Comparison of ENCODE assay signal across 8 mouse cellular contexts in genomic region chr2:75609150-75609946, GRCm38 (mm10). TPM values are rescaled to one million over a fixed set of nuclear protein-coding genes. Genes with fewer than 3 reads are reported as not detected.
DNase-seq lines count a peak whose midpoint lies in the region; ATAC-seq and TF ChIP-seq lines count a peak whose summit lies in the region.

No protein-coding gene starts in this region.

- H3K27ac ChIP-seq in liver, adult 2 months (replicated peaks; ENCODE audit: insufficient read depth, low read depth, low read length) = no peak overlapping the region
- peak overlapping the region; percentile 16; the same call in 1 of the 2 replicates for H3K27ac ChIP-seq in embryonic facial prominence, embryonic 13.5 days
- no peak overlapping the region for H3K27ac ChIP-seq in liver, embryonic 13.5 days
- H3K27ac ChIP-seq in neural tube, embryonic 14.5 days (ENCODE audit: low read depth, low read length) = no peak overlapping the region

- intact Hi-C loops in heart, postnatal 14 days (cut with DNase I) = loop anchor here (5.0 to 10.0 kb wide), 3 partner anchors 238 to 465 kb away; no protein-coding TSS in a partner anchor

- no peaks in the 10 kb centered on the region for H3K36me3 ChIP-seq in liver, adult 2 months (ENCODE audit: control insufficient read depth, insufficient read depth, low read length)
- H3K36me3 ChIP-seq in embryonic facial prominence, embryonic 13.5 days = no peaks in the 10 kb centered on the region
- H3K36me3 ChIP-seq in liver, embryonic 13.5 days = no peaks in the 10 kb centered on the region
- H3K36me3 ChIP-seq in neural tube, embryonic 14.5 days (ENCODE audit: control insufficient read depth, insufficient read depth, low read length) = no peaks in the 10 kb centered on the region

- peak overlapping the region; percentile 59 for H3K4me2 ChIP-seq in embryonic facial prominence, embryonic 13.5 days
- peak overlapping the region; percentile 36 for H3K4me2 ChIP-seq in liver, embryonic 13.5 days
- H3K4me2 ChIP-seq in neural tube, embryonic 14.5 days (ENCODE audit: low read depth, low read length) = peak overlapping the region; percentile 36

- H3K4me1 ChIP-seq in liver, adult 2 months (ENCODE audit: control insufficient read depth, insufficient read depth, low read length) = peaks cover 8% of the 10 kb centered on the region
- peaks cover 30% of the 10 kb centered on the region for H3K4me1 ChIP-seq in embryonic facial prominence, embryonic 13.5 days
- peaks cover 10% of the 10 kb centered on the region for H3K4me1 ChIP-seq in liver, embryonic 13.5 days (replicated peaks)
- H3K4me1 ChIP-seq in neural tube, embryonic 14.5 days (ENCODE audit: control insufficient read depth, insufficient read depth, low read length) = peaks cover 9% of the 10 kb centered on the region; the same call in 1 of the 2 replicates

- no peak for TF ChIP-seq CTCF in liver, adult 2 months (IDR thresholded peaks at IDR 0.05; ENCODE audit: low read depth, low read length)

- DNase-seq in liver, adult 2 months (ENCODE audit: extremely low read depth, low read depth, low spot score) = peak; percentile 81
- no peak for DNase-seq in liver
- peak; percentile 39 to 53 for DNase-seq in heart, postnatal 14 days
- no peak for DNase-seq in liver, embryonic 13.5 days
- DNase-seq in spleen, adult 12 weeks (ENCODE audit: low spot score) = no peak
- no peak for DNase-seq in frontal cortex, postnatal 10 days (ENCODE audit: low spot score in 2 of 2)

- H3K9me3 ChIP-seq in embryonic facial prominence, embryonic 13.5 days = no peaks in the 10 kb centered on the region
- H3K9me3 ChIP-seq in liver, embryonic 13.5 days (replicated peaks) = no peaks in the 10 kb centered on the region
- no peaks in the 10 kb centered on the region for H3K9me3 ChIP-seq in neural tube, embryonic 14.5 days (ENCODE audit: control insufficient read depth, low read length)

- 40% methylated on average over 27 of the region's 27 CpGs for WGBS in liver, adult 2 months
- 11% methylated on average over 27 of the region's 27 CpGs for WGBS in embryonic facial prominence, embryonic 13.5 days
- WGBS in liver, embryonic 13.5 days (ENCODE audit: insufficient replicate concordance) = 19% methylated on average over 27 of the region's 27 CpGs
- 9% methylated on average over 27 of the region's 27 CpGs for WGBS in neural tube, embryonic 14.5 days

- H3K27me3 ChIP-seq in liver, adult 2 months (ENCODE audit: control insufficient read depth, insufficient read depth, low read length) = no peaks in the 10 kb centered on the region
- H3K27me3 ChIP-seq in embryonic facial prominence, embryonic 13.5 days = peaks cover 14% of the 10 kb centered on the region
- peaks cover 57% of the 10 kb centered on the region for H3K27me3 ChIP-seq in liver, embryonic 13.5 days
- no peaks in the 10 kb centered on the region for H3K27me3 ChIP-seq in neural tube, embryonic 14.5 days (ENCODE audit: control insufficient read depth, insufficient read depth, low read length)

- no peak for TF ChIP-seq POLR2A in liver, adult 2 months (IDR thresholded peaks at IDR 0.05; ENCODE audit: extremely low read depth, insufficient read depth, low read length)

- H3K79me2 ChIP-seq in liver, adult 2 months (ENCODE audit: control insufficient read depth, insufficient read depth, low read length) = no peaks in the 10 kb centered on the region

- H3K4me3 ChIP-seq in liver, adult 2 months (ENCODE audit: insufficient read depth, low read depth, low read length) = no peak overlapping the region
- peak overlapping the region; percentile 37 for H3K4me3 ChIP-seq in embryonic facial prominence, embryonic 13.5 days
- H3K4me3 ChIP-seq in liver, embryonic 13.5 days (replicated peaks) = 0 out of 2 replicates have a peak overlapping the region, but pooled peaks have one; percentile 6
- no peak overlapping the region; the same call in 1 of the 2 replicates for H3K4me3 ChIP-seq in neural tube, embryonic 14.5 days (ENCODE audit: low read depth, low read length)

- no peak overlapping the region for H3K9ac ChIP-seq in liver, adult 2 months (ENCODE audit: low read depth, low read length)
- peak overlapping the region; percentile 59 for H3K9ac ChIP-seq in embryonic facial prominence, embryonic 13.5 days
- no peak overlapping the region for H3K9ac ChIP-seq in liver, embryonic 13.5 days
- H3K9ac ChIP-seq in neural tube, embryonic 14.5 days (replicated peaks; ENCODE audit: low read depth, low read length) = 0 out of 2 replicates have a peak overlapping the region, but pooled peaks have one; percentile 21

- 0 out of 2 replicates have a peak, but pooled peaks have one; percentile 28 for ATAC-seq in embryonic facial prominence, embryonic 13.5 days (ENCODE audit: insufficient number of reproducible peaks, insufficient read depth, low FRiP score, low TSS enrichment, low read depth)
- ATAC-seq in liver, embryonic 13.5 days (ENCODE audit: low read depth) = no peak
- ATAC-seq in neural tube, embryonic 14.5 days (ENCODE audit: low read depth) = no peak

RNA-seq across cellular contexts. Expression of gene Hnrnpa3, which starts 49.7 kb away (rescaled TPM):
- 44.2 and 45.5 TPM in 2 replicates for total RNA-seq in liver, adult 2 months (2014; rRNA removed)
- 13.9 and 14.1 TPM in 2 replicates for polyA plus RNA-seq in liver, adult 2 months (2012; rRNA removed)
- polyA plus RNA-seq in embryonic facial prominence, embryonic 13.5 days (2015; fragmentation: Nextera tagmentation; extraction: Ambion mirVana) = 269 and 343 TPM in 2 replicates
- total RNA-seq in heart, postnatal 14 days (2021) = 100 to 1,000 TPM; 192 to 229 TPM
- 161 and 182 TPM in 2 replicates for polyA plus RNA-seq in liver, embryonic 13.5 days (2015; fragmentation: Nextera tagmentation; extraction: Ambion mirVana)
- 130 and 168 TPM in 2 replicates for polyA plus RNA-seq in neural tube, embryonic 14.5 days (2014; fragmentation: Nextera tagmentation; extraction: Ambion mirVana)

Comparison
In these comparisons a context has a peak if more than half of its experiments do, and no peak if none do; other contexts are left out.
1. DNase-seq: peak in liver, adult 2 months (single experiment) and heart, postnatal 14 days (2 of 2); none in liver (single experiment), liver, embryonic 13.5 days (single experiment), spleen, adult 12 weeks (single experiment) and frontal cortex, postnatal 10 days (0 of 2).
2. H3K4me3 ChIP-seq: peak in embryonic facial prominence, embryonic 13.5 days (single experiment) and liver, embryonic 13.5 days (single experiment); none in liver, adult 2 months (single experiment) and neural tube, embryonic 14.5 days (single experiment).
3. H3K9ac ChIP-seq: peak in embryonic facial prominence, embryonic 13.5 days (single experiment) and neural tube, embryonic 14.5 days (single experiment); none in liver, adult 2 months (single experiment) and liver, embryonic 13.5 days (single experiment).
4. Peak in every context shown above with its lines, with median percentiles within 50 percentile points of each other: H3K4me2 ChIP-seq.